Mouse (Mus musculus): ENCODE measurements around the gene Thap3.

- TF ChIP-seq CTCF (IDR thresholded peaks at IDR 0.05; ENCODE audit: low read depth, low read length) = no peak
- no peak for TF ChIP-seq GATA2 (IDR thresholded peaks at IDR 0.05; ENCODE audit: borderline replicate concordance, low read depth, low read length)
These were observed 24.4 kb upstream of the Thap3 start for GRCm38 (mm10) chr4:152013036-152013813.
